10 mouse cellular contexts compared by ENCODE assay signal in genomic region chr5:72269652-72270051, GRCm38 (mm10).
A peak's percentile ranks its signal among the peaks of the same experiment; 100 is the strongest.
DNase-seq lines count a peak whose midpoint lies in the region; ATAC-seq and TF ChIP-seq lines count a peak whose summit lies in the region.
"Had no signal": no experiment of that assay in that cellular context is flagged by ENCODE, and none has a peak within 500 bp of the region (broad histone marks: within the 10 kb centered on the region; RNA-seq: fewer than 3 reads in every experiment).

No protein-coding gene starts in this region.

- no peak overlapping the region for H3K4me3 ChIP-seq in gastrocnemius, adult 2 months
- no peak overlapping the region for H3K4me3 ChIP-seq in lung, postnatal 0 days (ENCODE audit: low read depth, low read length)
- no peak overlapping the region for H3K4me3 ChIP-seq in lung, adult 2 months (replicated peaks; ENCODE audit: extremely low read depth, low read depth, low read length)
- H3K4me3 ChIP-seq: hindbrain, embryonic 15.5 days; myocyte had no signal

- peaks cover 19% of the 10 kb centered on the region; the same call in 1 of the 2 replicates for H3K36me3 ChIP-seq in lung, postnatal 0 days (ENCODE audit: insufficient read depth, low read length)
- H3K36me3 ChIP-seq: hindbrain, embryonic 15.5 days had no signal

- TF ChIP-seq CTCF in gastrocnemius, adult 2 months (IDR thresholded peaks at IDR 0.05), result peak; percentile 79
- peak; percentile 79 for TF ChIP-seq CTCF in lung, postnatal 0 days (IDR thresholded peaks at IDR 0.05)
- TF ChIP-seq CTCF in lung, adult 2 months (IDR thresholded peaks at IDR 0.05; ENCODE audit: insufficient read depth, low read length), result no peak

- H3K27ac ChIP-seq in gastrocnemius, adult 2 months, result no peak overlapping the region
- H3K27ac ChIP-seq in lung, postnatal 0 days (ENCODE audit: low read length), result no peak overlapping the region
- H3K27ac ChIP-seq: hindbrain, embryonic 15.5 days had no signal

- H3K9me3 ChIP-seq in lung, postnatal 0 days (ENCODE audit: low read length), result no peaks in the 10 kb centered on the region
- H3K9me3 ChIP-seq: hindbrain, embryonic 15.5 days had no signal

- H3K9ac ChIP-seq in lung, postnatal 0 days (replicated peaks; ENCODE audit: low read depth), result no peak overlapping the region
- H3K9ac ChIP-seq: hindbrain, embryonic 15.5 days had no signal

- H3K4me2 ChIP-seq in lung, postnatal 0 days (replicated peaks; ENCODE audit: low read depth, low read length), result no peak overlapping the region
- H3K4me2 ChIP-seq: hindbrain, embryonic 15.5 days had no signal

- TF ChIP-seq EP300 in lung, postnatal 0 days (IDR thresholded peaks at IDR 0.05), result peak; percentile 39; the same call in 1 of the 2 replicates

- intact Hi-C loops in gastrocnemius, adult 2 months (cut with DNase I), result loop anchor here (1.0 kb wide), 1 partner anchor 97 kb away; no protein-coding TSS in a partner anchor

- no peaks in the 10 kb centered on the region for H3K4me1 ChIP-seq in lung, postnatal 0 days (ENCODE audit: insufficient read depth, low read depth, low read length)
- H3K4me1 ChIP-seq in lung, adult 2 months (ENCODE audit: control insufficient read depth, insufficient read depth, low read length), result no peaks in the 10 kb centered on the region; the same call in 1 of the 2 replicates
- H3K4me1 ChIP-seq: hindbrain, embryonic 15.5 days had no signal

- no peaks in the 10 kb centered on the region for H3K27me3 ChIP-seq in lung, postnatal 0 days (replicated peaks; ENCODE audit: insufficient read depth, low read length)
- H3K27me3 ChIP-seq: hindbrain, embryonic 15.5 days had no signal

- ATAC-seq in lung, postnatal 0 days, result no peak
- peak; percentile 43 for ATAC-seq in activated CD4-positive, CD25-positive, alpha-beta regulatory T cell, adult 4 months

- no peak for DNase-seq in gastrocnemius, adult 2 months
- no peak for DNase-seq in gastrocnemius, adult 8-10 months (ENCODE audit: low spot score in 2 of 2)
- DNase-seq in lung, postnatal 0 days (ENCODE audit: low spot score), result peak; percentile 72
- no peak for DNase-seq in lung, adult 2 months
- DNase-seq in lung, postnatal 36 days, result peak; percentile 75
- no peak for DNase-seq in right cerebral cortex, adult 18-20 months
- no peak for DNase-seq in spleen, adult 12 weeks (ENCODE audit: low spot score)

- WGBS in lung, postnatal 0 days, result 44% methylated on average over 8 of the region's 8 CpGs
- WGBS in lung, adult 2 months, result 64% methylated on average over 8 of the region's 8 CpGs

- no peak for TF ChIP-seq POLR2A in lung, adult 2 months (IDR thresholded peaks at IDR 0.05; ENCODE audit: borderline replicate concordance, extremely low read depth, low read depth, low read length)

Comparison
In these comparisons a context has a peak if more than half of its experiments do, and no peak if none do; other contexts are left out.
1. DNase-seq: peak in lung, postnatal 0 days (single experiment) and lung, postnatal 36 days (single experiment); none in gastrocnemius, adult 2 months (single experiment), gastrocnemius, adult 8-10 months (0 of 2), lung, adult 2 months (single experiment), right cerebral cortex, adult 18-20 months (single experiment) and spleen, adult 12 weeks (single experiment).